Mouse (Mus musculus): ENCODE results near the gene Dppa3.

GRCm38 (mm10) chr6:122616022-122616421 is 10.2 kb upstream of the Dppa3 start:
- no peak for TF ChIP-seq POLR2A (IDR thresholded peaks at IDR 0.05; ENCODE audit: borderline replicate concordance, control insufficient read depth, low read depth, low read length)
- no peak for TF ChIP-seq CTCF (IDR thresholded peaks at IDR 0.05; ENCODE audit: control insufficient read depth, insufficient read depth, low read length)

Measured in bone marrow, adult 2 months (tissue).